Mouse (Mus musculus) C2C12 (cell line): ENCODE results near the gene Itpr1. TPM values are rescaled to one million over a fixed set of nuclear protein-coding genes. Genes with fewer than 3 reads are reported as not detected.
A peak's percentile ranks its signal among the peaks of the same experiment; 100 is the strongest.

Source experiments
- H3K27me3 ChIP-seq: one replicate; pipeline ENCODE4 v1.6.1; 2011; ENCODE audit not compliant: control insufficient read depth, insufficient read depth, insufficient read length
- H3K36me3 ChIP-seq: one replicate; pipeline ENCODE4 v1.6.1; 2011; ENCODE audit not compliant: control insufficient read depth, insufficient read depth
- H3K4me3 ChIP-seq: one replicate; pipeline ENCODE4 v1.5.1; 2011; ENCODE audit warnings: mild to moderate bottlenecking, control low read depth; ENCODE audit not compliant: poor library complexity, insufficient read depth, severe bottlenecking
- H3K79me2 ChIP-seq: one replicate; pipeline ENCODE4 v1.6.1; 2011; ENCODE audit not compliant: control insufficient read depth, insufficient read depth
- H3K79me3 ChIP-seq: one replicate; pipeline ENCODE4 v1.6.1; 2011; ENCODE audit warnings: low read depth, control low read depth
- H3ac ChIP-seq: one replicate; pipeline ENCODE3; 2011; ENCODE audit warnings: low read depth; ENCODE audit not compliant: control insufficient read depth, insufficient read length
- CEBPB ChIP-seq: IDR thresholded peaks from one replicate; pipeline ENCODE4 v1.6.1; 2011; ENCODE audit warnings: low read depth, mild to moderate bottlenecking, control low read depth, moderate library complexity
- CTCF ChIP-seq: IDR thresholded peaks from one replicate; pipeline ENCODE4 v1.5.1; 2011; ENCODE audit not compliant: control insufficient read depth, insufficient read depth, insufficient read length
- FOSL1 ChIP-seq: IDR thresholded peaks from one replicate; pipeline ENCODE4 v1.8.0; 2011; ENCODE audit warnings: mild to moderate bottlenecking, low read length; ENCODE audit not compliant: poor library complexity, insufficient read depth, severe bottlenecking
- MAX ChIP-seq: IDR thresholded peaks from one replicate; pipeline ENCODE4 v1.6.1; 2011; ENCODE audit warnings: mild to moderate bottlenecking, control low read depth
- MYOD1 ChIP-seq: IDR thresholded peaks from one replicate; pipeline ENCODE4 v1.6.1; 2011; ENCODE audit warnings: low read depth; ENCODE audit not compliant: control insufficient read depth, insufficient read length
- MYOG ChIP-seq: IDR thresholded peaks from one replicate; pipeline ENCODE4 v1.6.1; 2011; ENCODE audit not compliant: control insufficient read depth, insufficient read length; ENCODE audit errors: extremely low read depth
- USF1 ChIP-seq: IDR thresholded peaks from one replicate; pipeline ENCODE4 v1.6.1; 2011; ENCODE audit warnings: low read depth, mild to moderate bottlenecking, control low read depth, moderate library complexity
- polyA plus RNA-seq: library from polyadenylated mRNA; unstranded; fragments of >200 nt; fragmentation: generic; extraction: Trizol; gene quantifications from one replicate; pipeline ENCODE4 v1.2.1, GENCODE M21; 2012; ENCODE audit warnings: missing spikeins

Itpr1 gene
- polyA plus RNA-seq, 1 experiment: 4.9 TPM

- Histone ChIP-seq H3K36me3 (no peaks in the 10 kb centered on the region), H3K4me3 (no peak overlapping the region), H3K79me3 (no peaks in the 10 kb centered on the region), H3K27me3 (no peaks in the 10 kb centered on the region), H3ac (no peak overlapping the region), H3K79me2 (no peaks in the 10 kb centered on the region)
- no peak for TF ChIP-seq USF1
- no peak for TF ChIP-seq MYOG
- no peak for TF ChIP-seq FOSL1
- no peak for TF ChIP-seq MYOD1
- TF ChIP-seq MAX: no peak
- no peak for TF ChIP-seq CEBPB
- TF ChIP-seq CTCF: no peak
These were observed 311.7 kb downstream of the Itpr1 start for GRCm38 (mm10) chr6:108524617-108525010.

- Histone ChIP-seq H3K36me3 (no peaks in the 10 kb centered on the region), H3K4me3 (no peak overlapping the region), H3K79me2 (no peaks in the 10 kb centered on the region), H3K27me3 (no peaks in the 10 kb centered on the region), H3K79me3 (no peaks in the 10 kb centered on the region), H3ac (no peak overlapping the region)
- TF ChIP-seq CTCF: no peak
- TF ChIP-seq CEBPB: no peak
- TF ChIP-seq FOSL1: no peak
- TF ChIP-seq MYOD1: no peak
- no peak for TF ChIP-seq USF1
- TF ChIP-seq MAX: no peak
- TF ChIP-seq MYOG: no peak
These were observed 314.7 kb downstream of the Itpr1 start for GRCm38 (mm10) chr6:108527560-108527959.

- Histone ChIP-seq H3K27me3 (no peaks in the 10 kb centered on the region), H3K36me3 (no peaks in the 10 kb centered on the region), H3K79me3 (no peaks in the 10 kb centered on the region), H3ac (no peak overlapping the region), H3K79me2 (no peaks in the 10 kb centered on the region), H3K4me3 (no peak overlapping the region)
- TF ChIP-seq FOSL1 (no peak), USF1 (peak; percentile 74), MYOG (no peak), MAX (no peak), CTCF (no peak), MYOD1 (peak; percentile 85), CEBPB (no peak)
These were observed 315.1 kb downstream of the Itpr1 start for GRCm38 (mm10) chr6:108527993-108528392.

- Histone ChIP-seq H3ac (no peak overlapping the region), H3K79me3 (no peaks in the 10 kb centered on the region), H3K79me2 (no peaks in the 10 kb centered on the region), H3K4me3 (no peak overlapping the region), H3K36me3 (no peaks in the 10 kb centered on the region), H3K27me3 (no peaks in the 10 kb centered on the region)
- TF ChIP-seq MYOG (no peak), CTCF (no peak), FOSL1 (no peak), MYOD1 (peak; percentile 9), USF1 (no peak)
These were observed 316.3 kb downstream of the Itpr1 start for GRCm38 (mm10) chr6:108529150-108529549.

GRCm38 (mm10) chr6:108530781-108531323, 318.0 kb downstream of the Itpr1 start:
- H3ac ChIP-seq: no peak overlapping the region
- TF ChIP-seq MAX: no peak
- no peak for TF ChIP-seq MYOD1
- TF ChIP-seq FOSL1: no peak
- no peak for TF ChIP-seq MYOG
- no peak for TF ChIP-seq CEBPB
- TF ChIP-seq CTCF: no peak
- TF ChIP-seq USF1: no peak

More at GRCm38 (mm10) chr6:108530781-108531323, 318.0 kb downstream of the Itpr1 start:
- Histone ChIP-seq H3K79me3 (no peaks in the 10 kb centered on the region), H3K27me3 (no peaks in the 10 kb centered on the region), H3K4me3 (no peak overlapping the region), H3K36me3 (no peaks in the 10 kb centered on the region), H3K79me2 (no peaks in the 10 kb centered on the region)
